Mouse (Mus musculus): ENCODE measurements around the gene Lsm4.

GRCm38 (mm10) chr8:70701048-70701981 lies 28.3 kb downstream of the Lsm4 start:
- TF ChIP-seq GATA1 (IDR thresholded peaks at IDR 0.05; ENCODE audit: low read length) = no peak
- TF ChIP-seq TAL1 (IDR thresholded peaks at IDR 0.05; ENCODE audit: low read length) = no peak
